Mouse (Mus musculus): ENCODE measurements around the gene Slc35e3. TPM values are rescaled to one million over a fixed set of nuclear protein-coding genes. Genes with fewer than 3 reads are reported as not detected.

The Slc35e3 gene
- total and polyA plus RNA-seq, 2 experiments from 2014 or later, result 23.9 to 24.9 TPM

GRCm38 (mm10) chr10:117780306-117780911 lies 34.2 kb upstream of the Slc35e3 start:
- H3K27ac ChIP-seq, result no peak overlapping the region
- 94% methylated on average over 6 of the region's 6 CpGs for WGBS
- DNase-seq (ENCODE audit: low spot score) (no peak), ATAC-seq (no peak)
- H3K4me3 ChIP-seq (ENCODE audit: low read length), result no peak overlapping the region
- H3K4me2 ChIP-seq (ENCODE audit: low read depth, low read length), result no peak overlapping the region
- H3K9ac ChIP-seq (replicated peaks; ENCODE audit: low read length), result no peak overlapping the region
- H3K4me1 ChIP-seq (ENCODE audit: insufficient read depth, low read length), result no peaks in the 10 kb centered on the region
- H3K9me3 ChIP-seq (ENCODE audit: low read length), result no peaks in the 10 kb centered on the region
- no peak for TF ChIP-seq CTCF (IDR thresholded peaks at IDR 0.05; ENCODE audit: low read depth)
- H3K27me3 ChIP-seq (ENCODE audit: insufficient read depth, low read length), result no peaks in the 10 kb centered on the region
- H3K36me3 ChIP-seq (ENCODE audit: insufficient read depth, low read length), result peaks cover 45% of the 10 kb centered on the region

- no peaks in the 10 kb centered on the region for H3K27me3 ChIP-seq (ENCODE audit: insufficient read depth, low read length)
- H3K9ac ChIP-seq (replicated peaks; ENCODE audit: low read length), result no peak overlapping the region
- no peak overlapping the region for H3K4me2 ChIP-seq (ENCODE audit: low read depth, low read length)
- no peak overlapping the region for H3K27ac ChIP-seq
- H3K4me1 ChIP-seq (ENCODE audit: insufficient read depth, low read length), result no peaks in the 10 kb centered on the region
- H3K36me3 ChIP-seq (ENCODE audit: insufficient read depth, low read length), result peaks cover 51% of the 10 kb centered on the region
- WGBS, result 86% methylated on average over 8 of the region's 8 CpGs
- ATAC-seq (no peak), DNase-seq (ENCODE audit: low spot score) (no peak)
- H3K4me3 ChIP-seq (ENCODE audit: low read length), result no peak overlapping the region
- TF ChIP-seq CTCF (IDR thresholded peaks at IDR 0.05; ENCODE audit: low read depth), result no peak
- no peaks in the 10 kb centered on the region for H3K9me3 ChIP-seq (ENCODE audit: low read length)
Observed at GRCm38 (mm10) chr10:117779581-117780305, 33.6 kb upstream of the Slc35e3 start.

DNA sequence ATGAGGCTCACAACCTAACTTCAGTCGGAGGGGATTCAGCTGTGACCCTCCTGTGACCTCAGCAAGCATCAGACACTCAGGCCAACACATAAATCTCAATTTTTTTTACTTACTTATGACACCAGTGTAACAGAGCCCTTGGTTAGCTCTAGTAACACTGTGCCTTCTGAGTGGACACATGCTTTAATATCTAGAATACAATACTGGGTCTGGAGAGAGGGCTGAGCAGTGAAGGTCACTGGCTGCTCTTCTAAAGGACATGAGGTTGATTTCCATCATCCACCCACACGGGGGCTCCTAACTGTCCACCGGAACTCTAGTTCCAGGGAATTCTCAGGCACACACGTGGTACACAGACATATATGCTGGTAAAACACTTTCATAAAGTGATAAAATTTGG lies 32.8 kb upstream of the Slc35e3 start:
- Histone ChIP-seq H3K4me1 (ENCODE audit: insufficient read depth, low read length) (no peaks in the 10 kb centered on the region), H3K9ac (replicated peaks; ENCODE audit: low read length) (no peak overlapping the region), H3K9me3 (ENCODE audit: low read length) (no peaks in the 10 kb centered on the region), H3K4me3 (ENCODE audit: low read length) (no peak overlapping the region), H3K27ac (no peak overlapping the region), H3K27me3 (ENCODE audit: insufficient read depth, low read length) (no peaks in the 10 kb centered on the region), H3K4me2 (ENCODE audit: low read depth, low read length) (no peak overlapping the region), H3K36me3 (ENCODE audit: insufficient read depth, low read length) (peaks cover 58% of the 10 kb centered on the region)
- DNase-seq (ENCODE audit: low spot score), result no peak
- 93% methylated on average over 4 of the region's 4 CpGs for WGBS
- ATAC-seq, result no peak
- no peak for TF ChIP-seq CTCF (IDR thresholded peaks at IDR 0.05; ENCODE audit: low read depth)

- no peak for TF ChIP-seq CTCF (IDR thresholded peaks at IDR 0.05; ENCODE audit: low read depth)
- Histone ChIP-seq H3K27me3 (ENCODE audit: insufficient read depth, low read length) (no peaks in the 10 kb centered on the region), H3K27ac (no peak overlapping the region), H3K4me2 (ENCODE audit: low read depth, low read length) (no peak overlapping the region), H3K9ac (replicated peaks; ENCODE audit: low read length) (no peak overlapping the region), H3K36me3 (ENCODE audit: insufficient read depth, low read length) (peaks cover 55% of the 10 kb centered on the region), H3K9me3 (ENCODE audit: low read length) (no peaks in the 10 kb centered on the region), H3K4me1 (ENCODE audit: insufficient read depth, low read length) (no peaks in the 10 kb centered on the region), H3K4me3 (ENCODE audit: low read length) (no peak overlapping the region)
- ATAC-seq, result no peak
- no peak for DNase-seq (ENCODE audit: low spot score)
- 96% methylated on average over 12 of the region's 12 CpGs for WGBS
Observed at GRCm38 (mm10) chr10:117778328-117778910, 32.3 kb upstream of the Slc35e3 start.

DNA sequence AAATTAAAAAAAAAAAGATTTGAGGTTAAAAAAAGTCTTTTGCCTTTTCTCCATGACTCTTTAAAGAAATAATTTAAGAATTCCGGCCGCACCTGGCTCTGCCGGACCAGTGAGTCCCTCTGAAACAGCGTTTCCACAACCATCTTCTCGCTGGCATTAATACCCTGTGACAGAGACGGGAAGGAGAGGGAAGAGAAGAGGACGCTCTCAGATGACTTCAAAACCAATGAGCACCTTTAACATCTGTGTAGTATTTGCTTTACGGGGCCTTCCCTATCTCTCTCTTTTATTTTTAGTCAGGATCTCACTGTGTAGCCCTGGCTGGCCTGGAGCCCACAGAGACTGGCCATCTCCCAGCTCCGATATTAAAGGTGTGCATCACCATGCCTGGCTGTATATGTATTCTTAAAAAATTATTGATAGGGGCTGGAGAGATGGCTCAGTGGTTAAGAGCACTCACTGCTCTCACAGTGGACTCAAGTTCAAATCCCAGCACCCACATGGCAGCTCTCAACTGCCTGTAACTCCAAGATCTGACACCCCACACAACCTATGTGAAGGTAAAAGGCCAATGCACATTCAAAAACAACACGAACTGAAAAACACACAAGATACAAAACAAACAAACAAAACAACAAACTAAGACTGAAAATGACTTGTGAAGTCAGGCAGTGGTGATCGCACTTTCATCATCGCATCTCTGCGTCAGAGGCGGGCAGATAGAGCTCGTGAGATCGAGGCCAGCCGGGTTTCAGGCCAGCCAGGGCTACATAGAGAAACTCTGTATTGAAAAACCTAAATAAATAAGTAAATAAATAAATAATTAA lies 31.5 kb upstream of the Slc35e3 start:
- WGBS, result 95% methylated on average over 17 of the region's 17 CpGs

GRCm38 (mm10) chr10:117777103-117777470 lies 30.9 kb upstream of the Slc35e3 start:
- H3K9me3 ChIP-seq (ENCODE audit: low read length), result no peaks in the 10 kb centered on the region
- 97% methylated on average over 3 of the region's 3 CpGs for WGBS
- H3K4me3 ChIP-seq (ENCODE audit: low read length), result no peak overlapping the region
- DNase-seq (ENCODE audit: low spot score) (no peak), ATAC-seq (no peak)
- no peaks in the 10 kb centered on the region for H3K4me1 ChIP-seq (ENCODE audit: insufficient read depth, low read length)
- no peak overlapping the region for H3K9ac ChIP-seq (replicated peaks; ENCODE audit: low read length)
- H3K27me3 ChIP-seq (ENCODE audit: insufficient read depth, low read length), result no peaks in the 10 kb centered on the region
- H3K27ac ChIP-seq, result no peak overlapping the region
- H3K4me2 ChIP-seq (ENCODE audit: low read depth, low read length), result no peak overlapping the region
- TF ChIP-seq CTCF (IDR thresholded peaks at IDR 0.05; ENCODE audit: low read depth), result no peak
- peaks cover 64% of the 10 kb centered on the region for H3K36me3 ChIP-seq (ENCODE audit: insufficient read depth, low read length)

More for the DNA sequence above, 31.5 kb upstream of the Slc35e3 start:
- H3K4me3 ChIP-seq (ENCODE audit: low read length), result no peak overlapping the region
- no peak for TF ChIP-seq CTCF (IDR thresholded peaks at IDR 0.05; ENCODE audit: low read depth)
- DNase-seq (ENCODE audit: low spot score), result no peak
- H3K9ac ChIP-seq (replicated peaks; ENCODE audit: low read length), result no peak overlapping the region
- no peak overlapping the region for H3K4me2 ChIP-seq (ENCODE audit: low read depth, low read length)
- no peaks in the 10 kb centered on the region for H3K4me1 ChIP-seq (ENCODE audit: insufficient read depth, low read length)
- no peak for ATAC-seq
- H3K9me3 ChIP-seq (ENCODE audit: low read length), result no peaks in the 10 kb centered on the region
- H3K36me3 ChIP-seq (ENCODE audit: insufficient read depth, low read length), result peaks cover 62% of the 10 kb centered on the region
- no peak overlapping the region for H3K27ac ChIP-seq
- H3K27me3 ChIP-seq (ENCODE audit: insufficient read depth, low read length), result no peaks in the 10 kb centered on the region

Data from hindbrain, postnatal 0 days (tissue).